Mouse (Mus musculus): ENCODE data around the gene 1600014C23Rik. TPM values are rescaled to one million over a fixed set of nuclear protein-coding genes. Genes with fewer than 3 reads are reported as not detected.

Gene 1600014C23Rik
- polyA plus RNA-seq, 1 experiment, result 0.54 TPM

DNA sequence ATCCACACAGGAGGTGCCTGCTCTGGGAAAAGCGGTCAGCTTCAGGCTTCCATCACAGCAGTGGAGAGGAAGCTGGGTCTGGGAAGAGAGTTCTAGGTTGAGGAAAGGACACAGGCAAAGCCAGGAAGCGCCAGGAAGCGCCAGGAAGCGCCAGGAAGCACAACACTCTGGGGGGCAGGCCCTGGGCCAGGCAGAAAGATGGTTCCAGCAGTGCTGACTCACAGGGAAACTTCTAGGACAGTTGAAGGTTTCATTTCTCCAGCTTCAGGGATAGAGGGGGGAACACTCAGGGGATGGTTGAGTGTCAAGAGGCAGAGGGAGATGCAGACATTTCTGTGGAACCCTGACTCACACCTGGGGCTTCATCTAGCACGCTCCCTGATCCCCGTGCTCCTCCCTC is 36.2 kb upstream of the 1600014C23Rik start:
- TF ChIP-seq POLR2A (IDR thresholded peaks at IDR 0.05; ENCODE audit: borderline replicate concordance, insufficient read depth, low read length) (no peak), CTCF (IDR thresholded peaks at IDR 0.05; ENCODE audit: borderline replicate concordance, insufficient read depth, low read depth, low read length) (no peak)
- no peak overlapping the region for H3K4me3 ChIP-seq (replicated peaks; ENCODE audit: insufficient read depth, low read depth, low read length)
- WGBS, result 40% methylated on average over 6 of the region's 6 CpGs
- H3K27ac ChIP-seq (ENCODE audit: insufficient read depth, low read length), result no peak overlapping the region
- DNase-seq, result peak in 1 of 2 experiments; percentile 47
- no peaks in the 10 kb centered on the region for H3K27me3 ChIP-seq (ENCODE audit: control insufficient read depth, insufficient read depth, low read length)
- H3K4me1 ChIP-seq (ENCODE audit: control insufficient read depth, insufficient read depth, low read length), result peaks cover 20% of the 10 kb centered on the region

DNA sequence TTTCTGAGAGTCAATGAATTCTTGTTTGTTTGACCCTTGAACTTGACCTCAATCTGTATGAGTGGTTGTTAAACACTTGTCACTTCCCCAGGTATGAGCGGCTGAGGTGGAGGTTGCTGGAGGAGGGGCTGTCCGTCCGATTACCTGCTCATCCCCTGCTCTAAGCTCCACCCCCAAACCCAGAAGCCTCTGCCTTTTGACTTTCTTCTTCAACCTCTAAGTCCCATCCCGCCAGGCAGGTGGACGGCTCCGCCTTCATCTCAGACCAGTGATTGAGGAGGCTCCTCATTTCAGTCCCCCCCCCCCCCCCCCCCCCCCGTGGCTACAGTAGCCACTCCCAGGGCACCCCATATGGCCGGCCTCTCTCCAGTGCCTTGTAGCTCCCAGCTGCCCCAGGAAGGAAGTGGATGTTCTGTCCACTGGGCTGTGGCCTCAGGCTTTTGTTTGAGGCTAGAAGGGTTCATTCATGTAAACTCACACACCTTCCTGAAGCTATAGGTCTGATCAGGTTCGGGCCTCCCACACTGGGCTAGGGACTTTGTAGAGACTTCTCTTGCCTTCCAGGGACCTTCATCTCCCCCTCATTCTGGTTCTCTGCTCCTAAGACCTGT is 34.0 kb upstream of the 1600014C23Rik start:
- no peak for DNase-seq
- WGBS, result 50% methylated on average over 9 of the region's 9 CpGs
- TF ChIP-seq POLR2A (IDR thresholded peaks at IDR 0.05; ENCODE audit: borderline replicate concordance, insufficient read depth, low read length), result no peak
- no peak for TF ChIP-seq CTCF (IDR thresholded peaks at IDR 0.05; ENCODE audit: borderline replicate concordance, insufficient read depth, low read depth, low read length)
- H3K27me3 ChIP-seq (ENCODE audit: control insufficient read depth, insufficient read depth, low read length), result no peaks in the 10 kb centered on the region
- peaks cover 19% of the 10 kb centered on the region for H3K4me1 ChIP-seq (ENCODE audit: control insufficient read depth, insufficient read depth, low read length)
- no peak overlapping the region for H3K4me3 ChIP-seq (replicated peaks; ENCODE audit: insufficient read depth, low read depth, low read length)
- H3K27ac ChIP-seq (ENCODE audit: insufficient read depth, low read length), result no peak overlapping the region

DNA sequence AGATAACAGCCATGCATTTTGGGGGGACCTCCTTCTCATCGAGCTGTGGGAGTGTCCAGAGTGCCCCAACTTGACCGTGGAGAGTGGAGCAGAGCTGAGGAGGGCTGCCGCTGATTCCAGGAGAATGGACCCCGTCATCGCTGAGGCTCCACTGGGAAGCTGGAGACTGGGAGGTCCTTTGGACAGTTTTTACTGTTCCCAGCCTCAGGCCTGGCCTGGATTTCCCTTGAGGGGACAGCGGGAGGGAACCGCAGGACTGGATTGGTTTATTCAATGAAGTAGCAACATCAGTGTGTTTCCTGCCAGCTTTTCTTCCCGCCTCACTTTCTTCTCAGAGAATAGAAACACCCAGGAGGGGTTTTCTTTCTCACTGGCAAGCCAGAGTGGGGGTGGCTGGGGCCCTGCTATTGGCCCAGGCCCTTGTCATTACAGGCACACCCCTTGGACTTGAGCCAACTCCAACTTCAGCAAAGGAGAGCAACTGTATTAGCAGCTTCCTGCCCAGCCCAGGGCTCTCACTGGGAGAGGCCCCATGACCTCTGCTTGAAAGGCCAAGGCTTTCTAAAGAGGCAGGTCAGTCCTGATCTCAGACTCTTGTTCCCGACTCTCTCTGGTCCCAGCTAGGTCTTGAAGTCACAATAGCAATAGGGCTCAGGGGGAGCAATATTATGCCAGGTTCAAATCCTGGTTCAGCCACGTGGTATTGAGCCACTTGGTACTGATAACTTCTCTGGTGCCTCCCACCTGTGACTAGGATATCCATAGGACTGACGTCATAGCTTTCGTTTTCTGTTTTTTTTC is 33.3 kb upstream of the 1600014C23Rik start:
- TF ChIP-seq POLR2A (IDR thresholded peaks at IDR 0.05; ENCODE audit: borderline replicate concordance, insufficient read depth, low read length), result no peak
- no peak for TF ChIP-seq CTCF (IDR thresholded peaks at IDR 0.05; ENCODE audit: borderline replicate concordance, insufficient read depth, low read depth, low read length)
- peak; percentile 37 to 70 for DNase-seq
- no peak overlapping the region for H3K4me3 ChIP-seq (replicated peaks; ENCODE audit: insufficient read depth, low read depth, low read length)
- no peaks in the 10 kb centered on the region for H3K27me3 ChIP-seq (ENCODE audit: control insufficient read depth, insufficient read depth, low read length)
- H3K27ac ChIP-seq (ENCODE audit: insufficient read depth, low read length), result no peak overlapping the region
- 30% methylated on average over 12 of the region's 12 CpGs for WGBS
- peaks cover 12% of the 10 kb centered on the region for H3K4me1 ChIP-seq (ENCODE audit: control insufficient read depth, insufficient read depth, low read length)

DNA sequence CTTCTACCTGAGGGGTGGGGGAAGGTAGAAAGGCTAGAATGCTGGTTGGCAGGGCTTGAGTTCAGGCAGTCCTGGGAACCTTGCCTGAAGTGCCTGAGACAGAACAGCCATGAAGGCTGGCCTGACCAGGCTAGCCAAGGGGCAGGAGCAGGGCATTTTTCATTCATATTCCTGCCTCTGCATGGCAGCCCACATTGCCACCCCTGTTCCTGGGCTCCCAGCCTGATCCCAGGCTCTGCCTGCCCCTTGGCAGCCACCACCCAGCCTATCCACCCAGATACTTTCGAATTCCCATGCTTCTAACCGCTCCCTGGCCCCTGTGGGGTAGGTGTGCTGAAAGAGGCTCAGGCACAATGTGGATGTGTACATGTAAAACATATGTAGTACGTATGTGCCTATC is 32.3 kb upstream of the 1600014C23Rik start:
- H3K27ac ChIP-seq (ENCODE audit: insufficient read depth, low read length), result no peak overlapping the region
- H3K4me3 ChIP-seq (replicated peaks; ENCODE audit: insufficient read depth, low read depth, low read length), result no peak overlapping the region
- H3K27me3 ChIP-seq (ENCODE audit: control insufficient read depth, insufficient read depth, low read length), result no peaks in the 10 kb centered on the region
- 56% methylated on average over 3 of the region's 3 CpGs for WGBS
- DNase-seq, result peak in 1 of 2 experiments; percentile 29
- TF ChIP-seq POLR2A (IDR thresholded peaks at IDR 0.05; ENCODE audit: borderline replicate concordance, insufficient read depth, low read length), result no peak
- TF ChIP-seq CTCF (IDR thresholded peaks at IDR 0.05; ENCODE audit: borderline replicate concordance, insufficient read depth, low read depth, low read length), result no peak
- H3K4me1 ChIP-seq (ENCODE audit: control insufficient read depth, insufficient read depth, low read length), result peaks cover 8% of the 10 kb centered on the region

DNA sequence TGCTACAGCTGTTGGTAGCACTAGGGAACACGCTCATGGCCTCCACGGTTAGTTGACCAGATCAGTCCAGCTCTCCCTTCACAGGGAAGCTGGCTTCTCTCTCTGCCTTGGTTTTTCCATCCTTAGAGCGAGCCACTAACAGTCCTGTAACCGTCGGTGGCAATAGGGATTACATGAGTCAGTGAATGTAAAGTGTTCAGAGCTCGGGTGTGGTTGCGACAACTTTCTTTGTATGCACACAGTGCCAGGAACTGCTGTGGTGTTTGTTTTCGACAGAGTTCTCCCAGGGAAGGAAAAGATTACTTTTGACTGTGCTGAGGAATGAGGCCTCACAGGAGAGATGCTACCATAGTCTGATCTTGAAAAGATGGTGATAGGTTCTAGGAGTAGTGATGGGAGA is 29.5 kb upstream of the 1600014C23Rik start:
- peaks cover 6% of the 10 kb centered on the region; the same call in 1 of the 2 replicates for H3K4me1 ChIP-seq (ENCODE audit: control insufficient read depth, insufficient read depth, low read length)
- no peak for DNase-seq
- no peak overlapping the region for H3K4me3 ChIP-seq (replicated peaks; ENCODE audit: insufficient read depth, low read depth, low read length)
- WGBS, result 71% methylated on average over 8 of the region's 8 CpGs
- no peak overlapping the region for H3K27ac ChIP-seq (ENCODE audit: insufficient read depth, low read length)
- H3K27me3 ChIP-seq (ENCODE audit: control insufficient read depth, insufficient read depth, low read length), result no peaks in the 10 kb centered on the region
- no peak for TF ChIP-seq POLR2A (IDR thresholded peaks at IDR 0.05; ENCODE audit: borderline replicate concordance, insufficient read depth, low read length)
- TF ChIP-seq CTCF (IDR thresholded peaks at IDR 0.05; ENCODE audit: borderline replicate concordance, insufficient read depth, low read depth, low read length), result no peak

DNA sequence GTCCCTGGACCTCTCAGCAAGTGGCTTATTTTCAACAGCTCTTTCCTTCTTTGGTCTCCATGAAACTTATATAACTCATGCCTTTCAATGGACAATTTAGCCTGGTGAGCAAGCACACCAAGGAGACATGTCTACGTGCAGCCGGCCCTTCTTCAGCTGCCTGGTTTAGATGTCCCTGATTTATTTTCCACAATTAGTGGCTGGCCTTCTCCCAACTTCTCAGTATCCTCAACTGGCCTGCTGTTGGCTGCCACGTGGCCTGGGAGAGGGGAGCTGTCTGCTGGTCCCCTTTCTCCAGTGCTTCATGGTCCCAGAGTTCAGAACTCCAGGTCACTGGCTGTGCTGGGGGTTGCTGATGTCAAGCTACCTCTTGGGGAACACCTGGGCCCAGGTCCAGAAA is 28.3 kb upstream of the 1600014C23Rik start:
- no peaks in the 10 kb centered on the region for H3K27me3 ChIP-seq (ENCODE audit: control insufficient read depth, insufficient read depth, low read length)
- 64% methylated on average over 3 of the region's 3 CpGs for WGBS
- no peak overlapping the region for H3K4me3 ChIP-seq (replicated peaks; ENCODE audit: insufficient read depth, low read depth, low read length)
- no peak for TF ChIP-seq CTCF (IDR thresholded peaks at IDR 0.05; ENCODE audit: borderline replicate concordance, insufficient read depth, low read depth, low read length)
- TF ChIP-seq POLR2A (IDR thresholded peaks at IDR 0.05; ENCODE audit: borderline replicate concordance, insufficient read depth, low read length), result no peak
- no peak for DNase-seq
- no peak overlapping the region for H3K27ac ChIP-seq (ENCODE audit: insufficient read depth, low read length)
- H3K4me1 ChIP-seq (ENCODE audit: control insufficient read depth, insufficient read depth, low read length), result peaks cover 6% of the 10 kb centered on the region; the same call in 1 of the 2 replicates

DNA sequence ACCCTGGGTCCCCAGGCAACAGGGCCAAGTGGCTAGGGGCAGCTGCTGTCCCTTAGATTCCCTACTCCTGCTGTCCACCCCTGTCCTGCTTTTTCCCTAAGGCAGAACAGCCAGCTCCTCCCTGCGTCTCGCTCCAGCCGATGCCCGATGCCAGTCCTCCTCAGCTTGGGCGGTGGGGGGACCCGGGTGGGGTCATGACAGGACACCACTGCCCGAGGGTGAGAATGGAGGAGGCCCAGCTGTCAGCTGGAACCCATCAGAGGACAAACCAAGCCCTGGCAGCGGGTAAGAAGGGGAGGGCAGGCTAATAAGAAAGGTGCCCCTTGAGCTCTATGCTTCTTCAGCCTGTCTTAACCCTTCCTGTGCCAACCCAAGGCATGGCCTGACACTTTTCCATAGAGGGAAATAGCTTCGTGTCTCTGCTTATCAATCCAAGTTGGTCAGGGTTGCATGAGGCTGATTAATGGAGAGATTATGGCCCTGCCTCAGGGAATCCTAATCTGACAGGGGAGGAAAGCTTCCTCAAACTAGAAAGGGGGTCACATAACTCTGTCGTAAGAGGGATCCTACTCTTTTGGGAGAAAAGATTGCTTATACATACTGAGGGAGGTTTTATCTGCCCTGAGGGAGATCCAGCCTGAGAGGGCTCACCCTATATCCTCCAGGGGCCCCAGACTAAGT is 27.5 kb upstream of the 1600014C23Rik start:
- 60% methylated on average over 10 of the region's 10 CpGs for WGBS
- DNase-seq, result peak in 1 of 2 experiments; percentile 38
- Histone ChIP-seq H3K4me1 (ENCODE audit: control insufficient read depth, insufficient read depth, low read length) (peaks cover 6% of the 10 kb centered on the region; the same call in 1 of the 2 replicates), H3K4me3 (replicated peaks; ENCODE audit: insufficient read depth, low read depth, low read length) (no peak overlapping the region), H3K27me3 (ENCODE audit: control insufficient read depth, insufficient read depth, low read length) (no peaks in the 10 kb centered on the region), H3K27ac (ENCODE audit: insufficient read depth, low read length) (no peak overlapping the region)
- TF ChIP-seq POLR2A (IDR thresholded peaks at IDR 0.05; ENCODE audit: borderline replicate concordance, insufficient read depth, low read length) (no peak), CTCF (IDR thresholded peaks at IDR 0.05; ENCODE audit: borderline replicate concordance, insufficient read depth, low read depth, low read length) (no peak)

Data from cerebellum, adult 2 months (tissue).